Mouse (Mus musculus) spleen, postnatal 4 days (tissue): ENCODE measurements around the gene Olfr937.

Source experiments
- DNase-seq, 2 experiments: peaks; one replicate each; pipeline ENCODE4 v3.0.0; 2022; ENCODE audit warnings: low spot score in 2 of 2

Gene Olfr937

GRCm38 (mm10) chr9:39064851-39065250 is at the start of gene Olfr937:
Olfr937 (minus strand) TSS chr9:39064951.
- no peak for DNase-seq

- DNase-seq, result no peak
Measured at GRCm38 (mm10) chr9:39078787-39079186, 14.0 kb upstream of the Olfr937 start, which contains the start of gene Olfr938. Olfr938 (minus strand) TSS chr9:39078887.

- DNase-seq, result no peak
Measured at GRCm38 (mm10) chr9:39023277-39023676, 41.5 kb downstream of the Olfr937 start, which contains the start of gene Olfr146. Olfr146 (minus strand) TSS chr9:39023377.
